Mouse (Mus musculus) embryonic facial prominence, embryonic 11.5 days (tissue): ENCODE data around the gene Gbp6. TPM values are rescaled to one million over a fixed set of nuclear protein-coding genes. Genes with fewer than 3 reads are reported as not detected.
"Not testable (repeated sequence)": the region's sequence is repeated elsewhere in the genome, so short reads cannot be mapped to it uniquely, and the experiment has no call there.

Experiments
- ATAC-seq: fragments of 200-750 bp; cut with Nextera tagmentation; replicated peaks from 2 replicates; pipeline ENCODE4 v1.8.0; 2017; ENCODE audit warnings: low read depth; ENCODE audit not compliant: insufficient number of reproducible peaks, low FRiP score, low TSS enrichment
- DNase-seq: peaks from one replicate; pipeline ENCODE4 v3.0.0-alpha.2; 2015; ENCODE audit warnings: low spot score
- H3K27ac ChIP-seq: fragments of 300-500 bp; sonication (generic); replicated peaks from 2 replicates; pipeline ENCODE4 v1.5.1; 2014; ENCODE audit warnings: mild to moderate bottlenecking, low read depth, low read length, control low read depth
- H3K27me3 ChIP-seq: fragments of 300-500 bp; sonication (generic); 2 replicates; pipeline ENCODE4 v1.6.1; 2014; ENCODE audit warnings: mild to moderate bottlenecking, low read length, moderate library complexity, mixed read lengths; ENCODE audit not compliant: control insufficient read depth, insufficient read depth
- H3K36me3 ChIP-seq: fragments of 300-500 bp; sonication (generic); replicated peaks from 2 replicates; pipeline ENCODE4 v1.6.1; 2014; ENCODE audit warnings: low read depth, mild to moderate bottlenecking, low read length, moderate library complexity, mixed read lengths; ENCODE audit not compliant: control insufficient read depth, insufficient read depth
- H3K4me1 ChIP-seq: fragments of 300-500 bp; sonication (generic); 2 replicates; pipeline ENCODE4 v1.6.1; 2014; ENCODE audit warnings: low read length, mixed read lengths; ENCODE audit not compliant: control insufficient read depth, insufficient read depth
- H3K4me2 ChIP-seq: fragments of 300-500 bp; sonication (generic); 2 replicates; pipeline ENCODE4 v1.6.1; 2014; ENCODE audit warnings: low read depth, mild to moderate bottlenecking, control low read depth, low read length, moderate library complexity
- H3K4me3 ChIP-seq: fragments of 300-500 bp; sonication (generic); 2 replicates; pipeline ENCODE4 v1.5.1; 2014; ENCODE audit warnings: low read depth, low read length, control low read depth
- H3K9ac ChIP-seq: fragments of 300-500 bp; sonication (generic); replicated peaks from 2 replicates; pipeline ENCODE4 v1.6.1; 2014; ENCODE audit warnings: mild to moderate bottlenecking, control low read depth, low read length
- H3K9me3 ChIP-seq: fragments of 300-500 bp; sonication (generic); replicated peaks from 2 replicates; pipeline ENCODE4 v1.6.1; 2016; ENCODE audit warnings: mild to moderate bottlenecking, low read length, inconsistent platforms, mixed read lengths; ENCODE audit not compliant: control insufficient read depth
- WGBS: fragments of 180-500 bp; shearing (Covaris S2); extraction: QIAGEN DNeasy Blood & Tissue Kit; methylation state at CpG from one replicate; pipeline ENCODE4 v1.1.7; 2014; 5-methylcytosine and 5-hydroxymethylcytosine counted together
- polyA plus RNA-seq: library from polyadenylated mRNA; unstranded; fragments of >200 nt; fragmentation: Nextera tagmentation; extraction: Ambion mirVana; gene quantifications from 2 replicates; pipeline ENCODE4 v1.2.1, GENCODE M21; 2014

The Gbp6 gene
- polyA plus RNA-seq = 0.22 and 0.25 TPM in 2 replicates

GRCm38 (mm10) chr5:105293226-105294165 lies at the start of gene Gbp6, which contains the start of gene Gm43302:
TSS of gene Gbp6 (minus strand) at chr5:105293698.
TSS of gene Gm43302 (minus strand) at chr5:105293695.
- H3K27me3 ChIP-seq, H3K4me1 ChIP-seq, H3K36me3 ChIP-seq, H3K9ac ChIP-seq, H3K4me3 ChIP-seq, H3K9me3 ChIP-seq, ATAC-seq, H3K4me2 ChIP-seq, H3K27ac ChIP-seq, DNase-seq: not testable (repeated sequence)
- WGBS = 47% methylated on average over 3 of the region's 3 CpGs

DNA sequence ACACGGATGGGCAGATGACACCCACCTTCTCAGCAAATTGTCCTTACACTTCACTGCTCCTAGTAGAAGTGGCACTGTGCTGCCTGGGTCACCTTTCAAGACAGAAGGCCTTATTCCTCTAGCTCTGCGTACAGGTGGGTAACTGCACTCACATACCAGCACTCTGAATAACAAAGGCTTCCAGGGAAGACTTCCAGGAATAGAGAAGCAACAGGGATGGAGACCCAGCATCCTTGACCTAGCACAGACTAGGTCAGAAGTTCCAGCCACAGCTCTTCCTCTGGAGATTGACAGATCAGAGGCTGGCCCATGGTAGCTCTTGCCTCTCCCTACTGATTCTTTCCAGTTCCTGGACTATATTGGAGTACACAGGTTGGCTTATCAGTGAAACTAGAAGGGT lies 47.8 kb upstream of the Gbp6 start:
- Histone ChIP-seq H3K27me3 (no peaks in the 10 kb centered on the region), H3K4me3 (no peak overlapping the region), H3K9me3 (no peaks in the 10 kb centered on the region), H3K4me2 (no peak overlapping the region), H3K36me3 (no peaks in the 10 kb centered on the region), H3K4me1 (no peaks in the 10 kb centered on the region), H3K9ac (no peak overlapping the region), H3K27ac (no peak overlapping the region)
- ATAC-seq (no peak), DNase-seq (no peak)
- 70% methylated on average over 2 of the region's 2 CpGs for WGBS

GRCm38 (mm10) chr5:105322543-105322942 lies 29.0 kb upstream of the Gbp6 start:
- Histone ChIP-seq H3K9ac (no peak overlapping the region), H3K4me2 (no peak overlapping the region), H3K4me1 (no peaks in the 10 kb centered on the region), H3K36me3 (no peaks in the 10 kb centered on the region), H3K9me3 (no peaks in the 10 kb centered on the region), H3K27ac (no peak overlapping the region), H3K27me3 (no peaks in the 10 kb centered on the region), H3K4me3 (no peak overlapping the region)
- WGBS = 66% methylated on average over 2 of the region's 2 CpGs
- DNase-seq (peak; percentile 8), ATAC-seq (no peak)

GRCm38 (mm10) chr5:105310941-105311340 lies 17.4 kb upstream of the Gbp6 start:
- no peak for ATAC-seq

DNA sequence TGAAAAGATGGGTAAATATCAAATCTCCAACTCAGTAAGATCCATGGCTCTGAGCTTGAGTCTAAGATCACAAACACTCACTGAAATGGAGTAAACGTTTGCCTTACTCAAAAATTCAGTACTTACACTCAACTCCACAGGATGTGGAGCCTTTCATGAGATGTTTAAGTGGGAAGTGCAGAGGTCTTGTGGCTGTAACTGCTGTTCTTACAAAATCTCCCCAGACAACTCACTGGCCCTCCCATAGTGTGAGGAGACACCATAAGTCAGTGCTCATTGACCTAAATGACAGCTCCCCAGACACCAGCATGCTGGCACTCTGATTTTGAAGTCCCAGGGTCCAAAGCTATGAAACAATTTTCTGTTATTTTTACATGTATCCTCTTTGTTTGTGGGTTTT lies 15.7 kb upstream of the Gbp6 start:
- WGBS = 74% methylated on average over 1 of the region's 1 CpGs
- not testable (repeated sequence) for H3K27me3 ChIP-seq, H3K4me3 ChIP-seq, ATAC-seq, H3K4me2 ChIP-seq, H3K9ac ChIP-seq, H3K4me1 ChIP-seq, DNase-seq, H3K36me3 ChIP-seq, H3K27ac ChIP-seq, H3K9me3 ChIP-seq

More at GRCm38 (mm10) chr5:105310941-105311340, 17.4 kb upstream of the Gbp6 start:
- no peak overlapping the region for H3K4me2 ChIP-seq
- WGBS = 80% methylated on average over 2 of the region's 2 CpGs
- H3K27me3 ChIP-seq = no peaks in the 10 kb centered on the region
- no peak overlapping the region for H3K9ac ChIP-seq
- H3K9me3 ChIP-seq = no peaks in the 10 kb centered on the region
- H3K27ac ChIP-seq = no peak overlapping the region
- H3K4me3 ChIP-seq = no peak overlapping the region
- DNase-seq = no peak
- H3K4me1 ChIP-seq = no peaks in the 10 kb centered on the region
- H3K36me3 ChIP-seq = no peaks in the 10 kb centered on the region

DNA sequence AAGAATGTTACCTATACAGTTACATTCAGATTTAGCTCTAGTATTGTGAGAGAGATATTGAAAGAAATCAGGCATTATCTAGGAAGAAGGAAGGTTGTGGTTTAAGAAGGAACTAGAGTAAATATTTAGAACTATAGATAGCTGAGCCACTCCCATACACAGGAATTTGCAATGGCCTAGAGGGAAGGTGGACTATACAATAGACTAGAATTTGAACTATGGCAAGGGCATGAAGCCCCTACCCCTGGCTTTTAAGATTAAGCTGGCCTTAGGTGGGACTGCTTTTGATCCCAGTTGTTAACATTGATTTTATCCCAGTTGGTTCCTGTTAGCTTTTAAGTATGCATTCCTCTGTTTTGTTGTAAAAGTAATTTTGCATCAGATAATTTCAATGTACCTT lies 13.4 kb upstream of the Gbp6 start:
- not testable (repeated sequence) for H3K4me1 ChIP-seq, H3K4me2 ChIP-seq, H3K36me3 ChIP-seq, DNase-seq, ATAC-seq, H3K27ac ChIP-seq, H3K27me3 ChIP-seq, H3K9ac ChIP-seq, H3K4me3 ChIP-seq, H3K9me3 ChIP-seq

DNA sequence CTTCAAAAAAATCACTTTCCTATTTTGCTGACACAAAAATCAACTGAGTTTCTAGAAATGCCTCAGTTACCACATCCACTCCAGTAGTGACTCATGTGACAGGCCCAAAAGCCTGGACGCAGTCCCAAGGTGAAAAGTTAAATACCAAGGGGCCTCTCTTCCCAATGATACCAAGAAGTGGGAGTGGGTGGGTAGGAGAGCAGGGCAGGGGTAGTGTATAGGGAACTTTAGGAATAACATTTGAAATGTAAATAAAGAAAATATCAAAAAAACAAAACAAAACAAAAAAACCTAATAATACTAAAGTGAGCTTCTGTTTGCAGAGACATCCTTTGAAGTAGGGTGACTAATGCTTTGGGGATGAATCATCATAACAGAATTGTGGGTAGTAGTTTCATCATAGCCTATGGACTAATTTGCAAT lies 12.7 kb upstream of the Gbp6 start:
- no peak overlapping the region for H3K27ac ChIP-seq
- no peaks in the 10 kb centered on the region for H3K27me3 ChIP-seq
- no peak overlapping the region for H3K9ac ChIP-seq
- DNase-seq (no peak), ATAC-seq (no peak)
- WGBS = 85% methylated on average over 1 of the region's 1 CpGs
- no peak overlapping the region for H3K4me3 ChIP-seq
- no peaks in the 10 kb centered on the region for H3K36me3 ChIP-seq
- no peaks in the 10 kb centered on the region for H3K4me1 ChIP-seq
- H3K4me2 ChIP-seq = no peak overlapping the region
- H3K9me3 ChIP-seq = no peaks in the 10 kb centered on the region

DNA sequence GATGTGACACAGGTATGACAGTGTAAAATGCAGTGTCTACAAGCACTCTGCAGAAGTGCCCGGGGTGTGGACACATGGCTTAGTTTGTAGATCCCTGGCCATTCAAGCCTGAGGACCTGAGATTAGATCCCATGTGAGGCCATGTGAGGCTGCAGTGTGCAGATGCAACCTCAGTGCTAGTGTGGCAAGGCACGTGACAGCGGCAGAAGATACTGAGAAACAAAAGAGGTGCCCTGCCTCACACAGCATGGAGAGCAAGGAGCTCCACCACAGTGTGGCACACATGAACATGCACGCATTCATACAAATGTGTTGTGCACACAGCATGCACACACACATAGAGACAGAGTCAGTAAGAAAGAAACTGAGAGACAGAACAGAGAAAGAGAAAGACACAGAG lies 12.2 kb upstream of the Gbp6 start:
- ATAC-seq, H3K4me3 ChIP-seq, DNase-seq: not testable (repeated sequence)

More for the DNA sequence above, 12.2 kb upstream of the Gbp6 start:
- not testable (repeated sequence) for H3K9me3 ChIP-seq, H3K9ac ChIP-seq, H3K27ac ChIP-seq, H3K27me3 ChIP-seq, H3K4me2 ChIP-seq, H3K36me3 ChIP-seq, H3K4me1 ChIP-seq
- 95% methylated on average over 4 of the region's 4 CpGs for WGBS
